Mouse (Mus musculus) erythroblast, adult 5-6 weeks (primary cell): ENCODE data around the gene Ppard. TPM values are rescaled to one million over a fixed set of nuclear protein-coding genes. Genes with fewer than 3 reads are reported as not detected.
"Not testable (repeated sequence)": the region's sequence is repeated elsewhere in the genome, so short reads cannot be mapped to it uniquely, and the experiment has no call there.

ENCODE experiments used
- ATAC-seq: replicated peaks from 2 replicates; pipeline ENCODE4 v1.8.0; 2016; ENCODE audit warnings: moderate number of reproducible peaks, mild to moderate bottlenecking, moderate TSS enrichment, inconsistent platforms; ENCODE audit not compliant: poor library complexity, low FRiP score, severe bottlenecking
- total RNA-seq, 2 experiments: library from RNA; stranded (forward) in 1 of 2; stranded (reverse) in 1 of 2; fragments of 150-400 nt in 1 of 2; fragments of 200-764, 138-1000 nt in 1 of 2; gene quantifications; 2 replicates each; pipeline versions ENCODE4 v1.2.3 to v1.2.4; 2015 to 2017; ENCODE audit warnings: low replicate concordance in 2 of 2

The Ppard gene
- total RNA-seq, 2 experiments from 2014 or later, result 0.77 to 0.94 TPM

GRCm38 (mm10) chr17:28329503-28330231 is 97.2 kb downstream of the Ppard start:
- ATAC-seq, result no peak

- ATAC-seq, result no peak
Observed at GRCm38 (mm10) chr17:28330232-28330546, 97.7 kb downstream of the Ppard start.

DNA sequence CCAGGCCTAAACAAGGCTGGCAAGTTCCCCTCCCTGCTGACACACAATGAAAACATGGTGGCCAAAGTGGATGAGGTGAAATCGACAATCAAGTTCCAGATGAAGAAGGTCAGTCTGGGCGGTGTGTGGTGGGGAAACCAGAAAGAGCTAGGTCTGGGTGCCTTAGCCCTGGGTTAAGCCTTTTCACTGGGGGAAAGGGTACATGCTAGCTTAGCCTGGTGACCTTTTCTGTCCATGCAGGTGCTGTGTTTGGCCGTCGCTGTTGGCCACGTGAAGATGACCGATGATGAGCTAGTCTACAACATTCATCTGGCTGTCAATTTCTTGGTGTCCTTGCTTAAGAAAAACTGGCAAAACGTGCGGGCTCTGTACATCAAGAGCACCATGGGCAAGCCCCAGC is 98.1 kb downstream of the Ppard start:
- not testable (repeated sequence) for ATAC-seq

DNA sequence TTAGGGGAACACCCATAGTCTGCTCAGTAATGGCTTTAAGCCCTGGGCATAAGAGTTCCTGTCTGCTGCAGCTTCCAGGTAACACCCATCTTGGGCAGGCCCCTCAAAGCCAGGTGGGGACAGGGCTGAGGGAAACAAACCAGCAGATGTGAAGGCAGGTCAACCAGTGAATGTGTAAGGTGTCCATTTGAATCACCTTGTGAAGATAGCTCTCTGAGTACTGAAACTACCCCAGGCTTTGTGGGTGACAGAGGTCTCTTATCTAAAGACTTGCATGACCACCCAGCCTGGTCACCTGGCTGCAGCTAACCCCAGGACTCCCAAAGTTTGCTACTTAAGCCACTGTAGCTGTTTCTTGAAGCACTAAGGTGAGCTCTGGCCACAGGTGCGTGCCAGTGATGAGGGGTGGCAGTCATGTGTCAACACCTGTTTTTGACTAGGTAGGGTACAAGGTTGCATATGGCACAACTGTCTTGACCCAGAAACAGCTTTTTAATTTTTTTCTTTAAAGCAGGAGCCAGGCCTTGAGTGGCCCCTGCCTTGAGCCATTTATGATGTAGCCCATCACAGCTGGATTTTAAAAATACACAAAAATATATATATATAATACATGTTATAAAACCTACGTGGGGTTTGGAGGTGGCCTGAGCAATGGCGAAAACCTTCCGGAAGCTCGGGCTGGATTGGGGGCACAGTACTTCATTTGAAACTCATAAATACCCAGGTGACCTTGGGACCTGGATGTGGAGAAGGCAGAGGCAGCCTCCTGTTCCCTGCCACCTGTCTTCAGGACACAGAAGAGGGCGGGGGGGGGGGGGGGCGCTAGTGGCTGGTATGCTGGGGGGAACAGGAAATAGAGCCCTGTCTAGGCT is 99.0 kb downstream of the Ppard start:
- ATAC-seq, result no peak

- no peak for ATAC-seq
Observed at GRCm38 (mm10) chr17:28332113-28332914, 99.8 kb downstream of the Ppard start.

GRCm38 (mm10) chr17:28332915-28333546 is 100.5 kb downstream of the Ppard start:
- ATAC-seq, result no peak

GRCm38 (mm10) chr17:28335267-28335666 is 102.8 kb downstream of the Ppard start:
- ATAC-seq, result no peak

DNA sequence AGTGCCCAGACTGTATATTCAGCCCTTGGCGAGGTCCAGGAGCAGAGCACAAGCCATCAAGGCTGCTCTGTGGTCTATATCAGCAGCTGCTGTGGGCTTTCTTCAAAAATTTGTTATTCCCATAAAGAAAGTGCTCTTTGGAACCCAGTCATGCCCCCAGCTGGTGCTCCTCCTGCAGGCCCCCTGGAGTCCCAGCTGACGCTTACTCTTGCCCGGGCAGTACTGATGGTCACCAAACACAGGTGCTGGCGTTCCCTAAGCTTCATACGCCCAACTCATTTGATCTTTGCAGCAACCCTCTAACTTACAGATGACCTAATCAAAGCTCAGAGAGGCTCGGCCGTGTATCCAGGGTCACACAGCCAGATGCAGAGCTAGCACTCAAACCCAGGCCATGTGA is 105.0 kb downstream of the Ppard start:
- ATAC-seq, result no peak

GRCm38 (mm10) chr17:28340578-28340977 is 108.1 kb downstream of the Ppard start:
- no peak for ATAC-seq

DNA sequence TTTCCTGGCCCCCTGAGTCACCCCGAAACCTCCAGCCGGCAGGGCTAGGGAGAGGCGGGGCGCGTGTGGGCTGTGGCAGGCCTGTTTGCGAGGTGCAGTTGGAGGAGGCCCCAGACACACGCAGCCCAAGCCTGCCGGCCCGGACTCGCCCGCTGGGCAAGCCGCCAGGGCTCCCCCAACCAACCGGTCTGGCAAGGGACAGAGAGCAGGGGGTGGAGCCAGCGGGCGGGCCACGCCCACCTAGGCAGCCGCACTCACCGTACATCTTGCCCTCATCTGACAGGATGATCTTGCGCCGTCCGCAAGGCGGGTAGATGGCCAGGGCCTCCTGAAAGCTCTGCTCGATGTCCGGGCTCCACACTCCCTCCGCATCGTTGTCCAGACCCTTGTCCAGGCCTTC is 108.6 kb downstream of the Ppard start:
- peak; percentile 54; the same call in 1 of the 2 replicates for ATAC-seq

- ATAC-seq, result no peak
Observed at GRCm38 (mm10) chr17:28344050-28344607, 111.6 kb downstream of the Ppard start.

DNA sequence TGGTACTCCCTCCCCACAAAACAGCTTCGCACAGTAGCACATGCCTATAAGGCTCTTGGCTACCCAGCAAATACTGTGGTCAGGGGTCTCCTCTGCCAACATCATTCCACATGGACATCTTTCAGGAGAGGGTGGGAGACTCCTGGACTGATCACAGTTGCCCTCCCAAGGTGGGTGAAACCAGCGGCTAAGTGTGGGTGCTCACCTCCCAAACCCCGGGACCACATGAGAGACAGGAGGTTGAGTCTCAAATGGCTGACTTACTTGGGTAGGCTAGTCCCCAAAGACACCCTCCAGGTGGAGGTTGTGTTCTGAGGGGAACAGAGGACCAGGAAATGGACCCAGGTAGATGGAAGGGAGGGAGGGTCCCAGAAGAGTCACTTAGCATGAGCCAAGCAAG is 112.2 kb downstream of the Ppard start:
- ATAC-seq, result no peak

DNA sequence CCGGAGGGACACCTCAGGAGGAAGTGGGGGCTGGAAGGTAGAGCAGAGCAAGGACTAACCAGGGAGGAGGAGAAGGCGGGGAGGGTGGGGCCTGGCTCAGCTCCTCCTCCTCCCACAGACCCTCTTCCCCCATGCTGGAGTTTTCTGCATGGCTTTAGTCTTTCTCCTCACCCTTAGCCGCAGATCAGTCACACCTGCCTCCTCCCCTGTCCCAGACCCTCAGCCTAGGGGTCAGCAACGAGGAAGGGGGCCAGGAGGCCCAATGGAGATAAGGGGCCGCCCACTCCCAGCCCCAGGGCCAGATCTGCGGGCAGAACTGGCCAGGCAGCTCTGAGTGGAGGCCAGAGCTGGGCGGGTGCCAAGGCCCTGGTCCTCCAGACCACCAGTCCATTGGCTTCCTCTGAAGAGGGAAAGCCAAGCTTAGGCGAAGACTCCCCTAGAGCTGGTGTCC is 112.8 kb downstream of the Ppard start:
- no peak for ATAC-seq

DNA sequence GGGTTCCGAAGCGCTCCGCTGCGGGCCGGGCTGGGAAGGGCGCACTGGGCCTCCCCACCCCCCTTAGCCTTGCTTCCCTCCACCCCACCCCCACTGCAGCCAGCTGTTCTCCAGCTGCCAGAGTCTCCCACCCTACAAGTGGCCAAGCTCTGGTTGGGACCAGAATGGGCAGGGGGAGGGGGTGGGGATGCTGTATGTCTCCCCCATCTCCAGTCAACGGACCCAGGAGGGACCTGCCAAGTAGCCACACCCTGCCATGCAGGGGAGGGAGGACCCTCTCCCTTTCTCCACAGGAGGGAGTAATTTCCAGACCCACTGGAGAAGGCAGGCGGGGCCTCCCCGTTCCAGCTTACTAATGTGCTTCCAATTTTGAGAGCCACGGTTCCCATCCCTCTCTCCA is 113.4 kb downstream of the Ppard start:
- no peak for ATAC-seq

DNA sequence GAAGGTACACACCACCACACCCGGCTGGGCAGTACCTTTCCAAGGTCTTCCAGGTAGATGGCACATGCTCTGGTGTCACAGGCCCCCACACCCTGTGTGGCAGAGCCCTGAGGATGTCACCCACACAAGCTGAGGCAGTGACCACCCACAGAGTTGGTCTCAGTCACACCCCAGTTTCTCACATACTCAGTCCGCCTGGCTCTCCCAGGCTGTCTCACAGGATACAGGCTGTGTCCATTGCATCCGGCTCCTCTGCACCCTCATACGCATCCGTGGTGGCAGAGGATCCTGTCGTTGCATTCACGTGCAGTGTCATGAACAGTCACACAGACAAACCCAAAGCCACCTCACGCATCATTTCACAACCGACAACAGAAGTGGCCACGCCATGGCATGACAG is 114.8 kb downstream of the Ppard start:
- no peak for ATAC-seq

DNA sequence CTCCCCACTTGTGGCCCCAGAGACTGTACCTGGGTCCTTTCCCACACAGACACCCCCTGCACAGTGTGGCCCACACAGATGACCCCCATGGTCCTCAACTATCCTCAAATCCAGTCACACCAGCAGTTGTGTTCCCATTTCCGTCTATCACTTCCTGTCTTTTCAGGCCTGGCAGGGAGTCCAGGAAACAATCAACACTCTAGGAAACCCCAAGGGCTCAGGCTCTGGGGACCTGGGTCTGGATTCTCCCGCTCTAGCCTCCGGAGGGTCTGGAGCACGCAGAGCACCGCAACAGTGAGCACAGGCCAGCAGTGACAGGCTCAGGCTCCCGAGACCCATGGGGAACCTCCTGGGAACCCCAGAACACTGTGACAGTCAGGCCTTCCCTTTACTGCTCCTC is 115.7 kb downstream of the Ppard start:
- no peak for ATAC-seq

- ATAC-seq, result no peak
Observed at GRCm38 (mm10) chr17:28349264-28349880, 116.9 kb downstream of the Ppard start.

DNA sequence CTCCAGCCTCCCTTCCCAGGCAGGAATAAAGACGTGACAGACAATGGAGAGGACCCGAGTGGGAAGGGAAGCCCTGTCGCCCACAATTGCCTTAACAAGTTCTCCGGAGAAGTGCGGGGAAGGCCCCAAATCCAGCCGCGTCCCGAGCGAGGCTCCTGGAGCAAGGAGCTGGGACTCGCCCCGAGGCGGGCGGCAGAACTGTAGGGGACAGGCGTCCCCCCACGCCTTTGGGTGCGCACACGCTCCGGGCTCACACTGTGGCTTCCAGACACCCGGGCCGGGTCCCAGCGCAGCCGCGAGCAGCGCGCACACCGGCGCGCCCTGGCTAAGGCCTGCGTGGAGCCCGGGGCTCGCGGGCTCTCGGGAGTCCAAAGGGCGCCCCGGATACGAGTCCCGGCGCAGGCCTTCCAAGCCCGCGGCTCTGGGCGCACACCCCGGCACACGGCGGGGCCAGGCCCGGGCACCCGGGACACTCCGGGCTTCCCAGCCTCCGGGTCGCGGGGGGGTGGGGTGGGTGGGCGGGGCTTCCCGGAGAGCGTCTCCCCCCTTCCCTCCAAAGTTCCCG is 117.5 kb downstream of the Ppard start:
- no peak for ATAC-seq
